Mouse (Mus musculus): ENCODE measurements around the gene Gimap8. TPM values are rescaled to one million over a fixed set of nuclear protein-coding genes. Genes with fewer than 3 reads are reported as not detected.

Gimap8 gene
- polyA plus RNA-seq, 1 experiment = 0.31 TPM

DNA sequence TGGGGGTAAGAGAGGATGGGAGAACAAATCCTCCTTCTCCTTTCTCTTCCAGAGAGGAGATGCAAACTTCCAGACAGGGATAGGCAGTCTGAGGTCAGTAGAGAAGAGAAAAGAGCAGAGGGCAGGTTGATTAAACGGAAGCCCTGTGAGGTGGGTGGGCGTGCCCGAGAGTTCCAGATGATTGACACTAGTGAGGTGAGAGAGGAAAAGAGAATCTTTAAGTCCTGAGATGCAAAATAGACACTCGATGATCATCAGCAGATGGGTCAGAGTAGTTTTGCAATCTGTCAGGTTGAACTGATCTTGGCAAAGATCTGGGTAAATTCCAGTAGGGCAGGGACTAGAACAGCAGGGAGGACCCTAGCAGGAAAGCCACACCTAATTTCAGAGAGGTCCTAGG, 17.7 kb downstream of the Gimap8 start:
- Histone ChIP-seq H3K27me3 (replicated peaks) (peaks cover 14% of the 10 kb centered on the region), H3K9me3 (no peaks in the 10 kb centered on the region), H3K36me3 (replicated peaks; ENCODE audit: low read length) (no peaks in the 10 kb centered on the region), H3K4me3 (replicated peaks) (no peak overlapping the region), H3K4me1 (peaks cover 26% of the 10 kb centered on the region)
- TF ChIP-seq FLI1 (IDR thresholded peaks at IDR 0.05; ENCODE audit: low read length) = no peak
- TF ChIP-seq GATA1 (IDR thresholded peaks at IDR 0.05; ENCODE audit: borderline replicate concordance, low read length) = no peak

- peak overlapping the region; percentile 20 for H3K4me3 ChIP-seq (replicated peaks)
- H3K9me3 ChIP-seq = no peaks in the 10 kb centered on the region
- TF ChIP-seq FLI1 (IDR thresholded peaks at IDR 0.05; ENCODE audit: low read length) (no peak), GATA1 (IDR thresholded peaks at IDR 0.05; ENCODE audit: borderline replicate concordance, low read length) (no peak)
- H3K27me3 ChIP-seq (replicated peaks) = peaks cover 14% of the 10 kb centered on the region
- peaks cover 27% of the 10 kb centered on the region for H3K4me1 ChIP-seq
- no peaks in the 10 kb centered on the region for H3K36me3 ChIP-seq (replicated peaks; ENCODE audit: low read length)
Observed at GRCm38 (mm10) chr6:48665471-48665870, 18.4 kb downstream of the Gimap8 start.

DNA sequence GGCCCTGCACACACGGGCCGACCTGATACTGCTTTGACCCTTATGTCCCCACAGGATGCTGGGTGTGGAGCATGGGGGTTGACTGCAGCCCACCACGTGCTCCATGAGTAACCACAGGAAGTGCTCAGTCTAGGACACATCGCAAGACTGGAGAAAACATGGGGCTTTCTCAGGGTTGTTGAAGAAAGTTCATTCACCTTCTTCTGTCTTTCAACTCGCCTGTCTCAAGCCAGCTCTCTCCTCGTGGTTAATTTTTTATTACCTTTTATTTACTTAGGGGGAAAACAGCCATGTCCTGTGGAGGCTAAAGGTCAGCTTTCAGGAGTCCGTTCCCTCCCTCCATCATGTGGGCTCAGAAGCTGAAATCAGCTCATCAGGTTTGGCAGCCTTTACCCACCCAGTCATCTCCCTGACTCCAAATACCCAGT, 19.1 kb downstream of the Gimap8 start:
- no peak overlapping the region for H3K4me3 ChIP-seq (replicated peaks)
- TF ChIP-seq GATA1 (IDR thresholded peaks at IDR 0.05; ENCODE audit: borderline replicate concordance, low read length) (no peak), FLI1 (IDR thresholded peaks at IDR 0.05; ENCODE audit: low read length) (no peak)
- H3K4me1 ChIP-seq = peaks cover 27% of the 10 kb centered on the region
- H3K9me3 ChIP-seq = no peaks in the 10 kb centered on the region
- H3K27me3 ChIP-seq (replicated peaks) = peaks cover 14% of the 10 kb centered on the region
- no peaks in the 10 kb centered on the region for H3K36me3 ChIP-seq (replicated peaks; ENCODE audit: low read length)

DNA sequence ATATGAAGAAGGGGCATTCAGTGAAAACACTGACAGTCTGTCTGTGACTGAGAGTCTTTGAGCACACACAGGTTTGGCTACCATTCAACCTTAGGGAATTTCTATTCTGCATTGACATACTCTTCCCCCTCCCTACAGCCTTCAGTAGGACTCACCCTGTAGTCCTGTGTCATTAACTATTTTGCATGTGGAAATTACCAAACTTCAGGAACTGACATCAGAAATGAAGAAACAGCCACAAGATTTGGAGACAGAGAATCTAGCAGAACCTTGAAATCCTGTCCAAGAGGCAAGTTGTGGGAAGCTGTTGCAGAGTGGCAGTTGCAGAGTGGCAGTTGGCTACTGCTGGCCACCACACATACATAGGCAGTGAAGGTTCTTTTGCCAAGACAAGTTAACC, 21.0 kb downstream of the Gimap8 start:
- no peak overlapping the region for H3K4me3 ChIP-seq (replicated peaks)
- no peaks in the 10 kb centered on the region for H3K36me3 ChIP-seq (replicated peaks; ENCODE audit: low read length)
- no peaks in the 10 kb centered on the region for H3K9me3 ChIP-seq
- H3K27me3 ChIP-seq (replicated peaks) = peaks cover 14% of the 10 kb centered on the region
- TF ChIP-seq FLI1 (IDR thresholded peaks at IDR 0.05; ENCODE audit: low read length) (no peak), GATA1 (IDR thresholded peaks at IDR 0.05; ENCODE audit: borderline replicate concordance, low read length) (no peak)
- H3K4me1 ChIP-seq = peaks cover 27% of the 10 kb centered on the region

- H3K27me3 ChIP-seq (replicated peaks) = peaks cover 8% of the 10 kb centered on the region
- no peaks in the 10 kb centered on the region for H3K9me3 ChIP-seq
- no peak for TF ChIP-seq FLI1 (IDR thresholded peaks at IDR 0.05; ENCODE audit: low read length)
- no peak for TF ChIP-seq GATA1 (IDR thresholded peaks at IDR 0.05; ENCODE audit: borderline replicate concordance, low read length)
- no peak overlapping the region for H3K4me3 ChIP-seq (replicated peaks)
- no peaks in the 10 kb centered on the region for H3K36me3 ChIP-seq (replicated peaks; ENCODE audit: low read length)
- peaks cover 27% of the 10 kb centered on the region for H3K4me1 ChIP-seq
Observed at GRCm38 (mm10) chr6:48669446-48669969, 22.5 kb downstream of the Gimap8 start.

DNA sequence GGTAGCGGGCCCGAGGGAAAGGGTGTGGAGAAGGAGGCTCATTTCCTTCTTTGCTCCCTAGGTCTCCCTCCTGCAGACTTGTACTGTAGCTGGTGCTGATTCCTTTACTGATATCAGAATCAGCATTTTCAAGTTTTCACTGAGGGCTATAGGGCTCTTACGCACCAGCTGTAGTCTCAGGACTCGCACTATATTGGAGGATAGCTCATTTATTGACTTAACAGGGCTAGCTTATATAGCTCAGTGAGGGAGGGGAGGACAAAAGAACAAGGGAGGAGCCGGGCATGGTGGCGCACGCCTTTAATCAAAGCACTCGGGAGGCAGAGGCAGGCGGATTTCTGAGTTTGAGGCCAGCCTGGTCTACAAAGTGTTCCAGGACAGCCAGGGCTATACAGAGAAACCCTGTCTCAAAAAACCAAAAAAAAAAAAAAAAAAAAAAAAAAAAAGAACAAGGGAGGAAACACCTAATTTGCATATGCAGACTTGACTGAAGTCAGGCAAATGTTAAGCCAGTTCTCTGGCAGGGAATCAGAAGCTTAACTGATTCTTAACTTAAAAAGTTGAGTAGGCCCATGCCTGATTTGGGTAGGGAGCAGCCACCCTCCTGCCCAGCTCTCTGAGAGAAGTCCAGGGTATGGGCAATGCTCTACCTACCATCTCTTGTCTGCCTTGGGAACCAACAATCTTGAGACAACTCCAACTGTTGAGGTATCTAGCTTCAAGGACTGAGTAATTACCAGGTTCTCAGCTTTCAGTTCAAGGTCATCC, 27.4 kb downstream of the Gimap8 start:
- Histone ChIP-seq H3K4me3 (replicated peaks) (no peak overlapping the region), H3K9me3 (no peaks in the 10 kb centered on the region), H3K27me3 (replicated peaks) (no peaks in the 10 kb centered on the region), H3K36me3 (replicated peaks; ENCODE audit: low read length) (peaks cover 20% of the 10 kb centered on the region), H3K4me1 (peaks cover 44% of the 10 kb centered on the region)
- no peak for TF ChIP-seq GATA1 (IDR thresholded peaks at IDR 0.05; ENCODE audit: borderline replicate concordance, low read length)
- no peak for TF ChIP-seq FLI1 (IDR thresholded peaks at IDR 0.05; ENCODE audit: low read length)

DNA sequence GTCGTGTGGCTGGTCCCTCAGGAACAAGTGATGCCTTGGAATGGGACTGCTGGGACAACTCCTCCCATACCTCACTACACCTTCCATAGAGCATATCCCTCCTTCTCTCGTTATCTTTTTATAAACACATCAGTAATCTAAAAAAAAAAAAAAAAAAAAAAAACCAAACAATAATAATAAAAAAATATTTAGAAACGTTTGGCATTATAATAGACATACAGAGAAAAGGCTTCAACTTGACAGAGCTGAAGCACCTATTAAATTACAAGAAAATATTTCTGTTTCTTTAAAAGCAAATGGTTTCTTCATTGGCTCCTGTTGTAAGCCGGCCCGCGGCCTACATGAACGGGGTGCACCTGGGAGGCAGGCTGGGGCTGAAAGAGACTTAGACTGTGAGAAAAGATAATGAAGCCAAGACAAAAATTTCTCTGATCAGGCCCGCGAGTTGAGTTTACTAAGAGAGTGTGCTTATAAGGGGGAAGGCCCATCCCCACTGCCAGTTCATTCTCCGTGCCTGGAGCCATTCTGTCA, 28.4 kb downstream of the Gimap8 start:
- Histone ChIP-seq H3K4me1 (peaks cover 51% of the 10 kb centered on the region), H3K4me3 (replicated peaks) (peak overlapping the region; percentile 95), H3K9me3 (no peaks in the 10 kb centered on the region), H3K27me3 (replicated peaks) (no peaks in the 10 kb centered on the region), H3K36me3 (replicated peaks; ENCODE audit: low read length) (peaks cover 30% of the 10 kb centered on the region)
- TF ChIP-seq GATA1 (IDR thresholded peaks at IDR 0.05; ENCODE audit: borderline replicate concordance, low read length) = no peak
- no peak for TF ChIP-seq FLI1 (IDR thresholded peaks at IDR 0.05; ENCODE audit: low read length)

DNA sequence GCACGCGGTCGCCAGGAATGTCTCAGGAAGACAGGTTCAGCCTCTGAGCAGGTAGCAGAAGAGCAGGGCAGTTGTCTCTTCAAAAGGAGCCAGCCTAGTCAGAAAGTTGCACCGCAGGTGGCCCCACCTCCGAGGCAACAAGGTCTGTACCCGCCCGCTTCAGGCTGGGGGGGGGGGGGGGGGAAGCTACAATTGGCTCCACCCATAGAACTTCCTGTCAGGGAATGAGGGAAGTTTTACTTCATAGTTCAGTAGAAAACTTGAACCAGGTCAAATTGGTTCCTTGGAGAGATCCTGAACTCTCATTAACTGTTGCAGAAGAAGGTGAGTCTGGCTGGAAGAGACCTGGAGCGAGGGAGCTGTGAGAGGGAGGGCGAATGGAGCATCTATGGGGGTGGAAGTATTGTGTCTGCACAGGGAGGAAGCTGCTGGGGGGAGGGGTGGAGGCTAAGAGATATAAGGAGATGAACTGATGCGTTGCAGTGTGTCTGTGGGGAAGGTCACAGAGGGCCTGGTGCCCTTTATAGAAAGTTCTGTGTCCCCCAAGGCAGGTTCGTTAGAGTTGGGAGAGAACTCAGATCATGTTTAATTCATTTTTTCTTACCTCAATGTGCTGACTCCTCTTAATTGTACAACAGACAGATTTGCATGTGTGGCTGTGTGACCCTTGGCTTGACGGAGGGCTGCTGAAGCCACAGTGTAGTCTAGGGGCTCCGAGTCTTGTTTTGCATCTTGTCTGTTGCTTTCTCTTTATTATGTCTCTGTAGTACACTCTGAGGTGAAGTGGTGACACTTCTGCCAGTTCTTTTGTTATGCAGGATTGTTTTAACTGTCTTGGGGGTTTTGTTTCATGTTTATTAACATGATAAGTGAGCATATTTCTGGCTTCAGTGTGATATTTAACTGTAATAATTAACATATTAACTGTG, 29.2 kb downstream of the Gimap8 start, which contains the start of gene Gimap9:
Gene Gimap9 (plus strand): TSS at position 199 of the 929 bp plus-strand sequence.
- H3K9me3 ChIP-seq = no peaks in the 10 kb centered on the region
- H3K4me1 ChIP-seq = peaks cover 57% of the 10 kb centered on the region
- peaks cover 30% of the 10 kb centered on the region for H3K36me3 ChIP-seq (replicated peaks; ENCODE audit: low read length)
- TF ChIP-seq GATA1 (IDR thresholded peaks at IDR 0.05; ENCODE audit: borderline replicate concordance, low read length) (no peak), FLI1 (IDR thresholded peaks at IDR 0.05; ENCODE audit: low read length) (no peak)
- H3K4me3 ChIP-seq (replicated peaks) = peak within 1 kb of the TSS; percentile 95
- H3K27me3 ChIP-seq (replicated peaks) = no peaks in the 10 kb centered on the region

GRCm38 (mm10) chr6:48676860-48677415, 29.9 kb downstream of the Gimap8 start:
- no peaks in the 10 kb centered on the region for H3K9me3 ChIP-seq
- H3K4me3 ChIP-seq (replicated peaks) = peak overlapping the region; percentile 95
- H3K4me1 ChIP-seq = peaks cover 64% of the 10 kb centered on the region
- no peaks in the 10 kb centered on the region for H3K27me3 ChIP-seq (replicated peaks)
- TF ChIP-seq GATA1 (IDR thresholded peaks at IDR 0.05; ENCODE audit: borderline replicate concordance, low read length) (no peak), FLI1 (IDR thresholded peaks at IDR 0.05; ENCODE audit: low read length) (no peak)
- H3K36me3 ChIP-seq (replicated peaks; ENCODE audit: low read length) = peaks cover 30% of the 10 kb centered on the region

All from megakaryocyte, embryonic 14.5 days (primary cell).